Mouse (Mus musculus) c-Kit-positive CD71-positive TER-119-negative erythroid progenitor cells, embryonic 14.5 days (primary cell): ENCODE results near the gene Zzef1.

ENCODE experiments used
- DNase-seq: peaks from one replicate; pipeline ENCODE4 v3.0.0-alpha.2; 2013; ENCODE audit warnings: low read depth

Gene Zzef1

DNA sequence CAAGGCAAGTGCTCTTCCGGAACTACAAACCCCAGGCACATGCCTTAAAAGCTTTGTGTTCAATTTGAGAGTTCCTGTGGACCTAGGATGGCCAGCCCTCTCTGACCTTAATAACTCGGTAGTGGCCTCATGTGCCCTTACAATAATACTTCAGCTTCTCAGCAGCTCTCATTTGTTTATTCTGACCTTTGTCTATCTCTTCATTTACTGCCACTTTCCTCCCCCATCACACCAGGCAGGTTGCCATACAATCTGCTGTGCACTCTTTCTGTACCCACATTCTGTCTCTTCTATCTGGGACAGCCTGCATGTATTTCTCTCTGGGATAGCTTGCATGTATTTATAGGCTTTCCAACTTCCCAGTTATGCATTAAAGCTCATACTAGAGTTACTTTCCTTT, 10.5 kb downstream of the Zzef1 start:
- DNase-seq = no peak

- no peak for DNase-seq
Observed at GRCm38 (mm10) chr11:72807992-72808391, 12.0 kb downstream of the Zzef1 start.

DNA sequence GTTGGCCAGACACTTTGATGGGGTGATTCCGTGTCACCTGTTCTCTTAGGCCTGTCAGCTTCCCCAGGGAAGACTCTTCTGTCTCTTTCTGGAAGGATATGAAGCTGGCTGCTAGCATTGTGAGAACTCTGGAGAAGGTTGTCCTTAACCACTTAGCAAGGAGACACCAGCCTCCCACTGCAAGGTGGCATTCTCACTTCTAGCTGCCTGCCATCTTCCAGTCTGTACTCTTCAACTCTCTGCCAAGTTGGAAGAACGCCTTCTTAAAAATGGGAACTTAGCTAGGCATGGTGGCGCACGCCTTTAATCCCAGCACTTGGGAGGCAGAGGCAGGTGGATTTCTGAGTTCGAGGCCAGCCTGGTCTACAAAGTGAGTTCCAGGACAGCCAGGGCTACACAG, 17.7 kb downstream of the Zzef1 start:
- no peak for DNase-seq

DNA sequence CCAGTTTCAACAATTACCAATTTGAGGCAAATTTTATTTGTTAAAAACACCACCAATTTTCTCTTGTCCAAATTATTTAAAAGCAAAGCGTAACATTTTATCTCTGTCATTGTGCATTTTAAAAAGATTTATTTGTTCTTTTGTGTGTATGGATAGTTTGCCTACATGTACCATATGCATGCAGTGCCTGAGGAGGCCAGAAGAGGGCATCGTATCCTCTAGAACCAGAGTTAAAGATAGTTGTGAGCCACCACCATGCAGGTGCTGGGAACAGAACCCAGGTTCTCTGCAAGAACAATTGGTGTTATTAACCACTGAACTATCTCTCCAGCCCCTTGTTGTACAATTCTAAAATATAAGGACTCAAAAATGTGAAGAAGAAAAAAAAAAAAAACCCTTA, 18.2 kb downstream of the Zzef1 start:
- no peak for DNase-seq

DNA sequence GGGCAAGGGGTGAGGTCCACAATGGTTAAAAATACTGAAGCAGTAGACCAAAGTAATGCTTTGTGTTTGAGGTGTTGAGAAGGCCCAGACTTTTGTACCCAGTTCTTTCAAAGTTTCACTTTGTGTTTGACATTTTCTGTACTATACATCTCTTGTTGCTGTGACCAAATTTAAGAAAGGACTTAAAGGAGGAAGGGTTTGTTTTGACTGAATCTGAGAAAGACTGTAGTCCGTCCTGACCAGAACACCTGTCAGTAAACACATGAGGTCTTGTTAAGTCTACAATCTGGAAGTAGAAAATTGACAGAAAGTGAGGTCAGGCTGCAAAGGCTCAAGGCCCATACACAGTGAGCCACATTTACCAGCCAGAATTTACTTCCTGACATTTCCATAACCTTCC, 20.8 kb downstream of the Zzef1 start:
- DNase-seq = no peak

DNA sequence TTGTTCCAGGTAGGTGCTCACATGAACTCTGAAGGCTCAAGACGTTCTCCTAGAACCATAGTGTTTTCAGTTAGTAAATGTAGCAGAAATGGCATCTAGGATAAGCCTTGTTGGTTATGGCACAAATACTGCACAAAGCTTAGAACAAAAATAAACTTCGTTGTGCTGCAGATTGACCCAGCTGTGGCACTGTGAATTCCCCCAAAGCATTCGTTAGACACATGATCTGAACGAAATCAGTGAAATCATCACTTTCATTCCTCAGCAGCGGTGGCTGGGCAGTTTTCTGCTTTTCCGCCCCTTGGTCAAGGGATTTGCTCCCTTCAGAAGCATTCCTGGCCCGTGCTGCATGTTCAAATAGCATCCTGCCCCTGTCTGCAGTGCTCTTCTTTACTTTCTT, 22.0 kb downstream of the Zzef1 start:
- DNase-seq = no peak

GRCm38 (mm10) chr11:72821041-72821440, 25.0 kb downstream of the Zzef1 start:
- DNase-seq = no peak

DNA sequence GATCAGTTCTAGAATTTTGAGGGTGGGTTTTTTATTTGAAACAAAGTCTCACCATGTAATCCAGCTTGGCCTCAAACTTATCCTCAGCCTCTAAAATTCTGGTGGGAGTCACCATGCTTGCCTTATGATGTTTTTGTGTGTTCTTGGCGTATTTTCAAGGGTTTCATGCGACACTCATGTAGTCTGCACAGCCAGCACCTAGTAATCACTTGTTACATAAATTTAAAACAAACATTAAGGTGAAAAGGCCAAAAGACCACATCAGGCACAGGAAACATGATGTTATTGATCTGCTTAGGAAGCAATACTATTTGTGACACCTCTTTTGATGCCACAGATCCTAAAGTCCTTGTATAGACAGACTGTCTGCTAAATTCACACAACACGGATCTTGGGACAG, 33.8 kb downstream of the Zzef1 start:
- DNase-seq = no peak

- DNase-seq = no peak
Observed at GRCm38 (mm10) chr11:72842731-72843130, 46.7 kb downstream of the Zzef1 start.

DNA sequence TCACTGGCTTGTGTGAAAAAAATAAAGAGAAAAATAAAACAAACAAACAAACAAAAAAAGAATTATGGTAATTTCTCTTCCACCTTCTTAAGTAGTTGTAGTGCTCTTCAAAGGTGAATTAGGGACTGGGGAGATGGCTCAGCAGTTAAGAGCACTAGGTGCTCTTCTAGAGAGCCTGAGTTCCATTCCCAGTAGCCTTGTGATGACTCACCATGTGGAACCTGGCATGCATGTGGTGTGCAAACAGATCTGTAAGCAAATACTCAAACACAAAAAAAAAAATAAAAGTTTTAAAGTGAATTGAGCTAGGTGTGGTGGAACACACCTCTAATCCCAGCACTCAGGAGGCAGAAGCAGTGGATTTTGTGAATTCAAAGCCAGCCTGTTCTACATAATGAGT, 47.5 kb downstream of the Zzef1 start:
- DNase-seq = no peak

- DNase-seq = no peak
Observed at GRCm38 (mm10) chr11:72845526-72845925, 49.5 kb downstream of the Zzef1 start.

DNA sequence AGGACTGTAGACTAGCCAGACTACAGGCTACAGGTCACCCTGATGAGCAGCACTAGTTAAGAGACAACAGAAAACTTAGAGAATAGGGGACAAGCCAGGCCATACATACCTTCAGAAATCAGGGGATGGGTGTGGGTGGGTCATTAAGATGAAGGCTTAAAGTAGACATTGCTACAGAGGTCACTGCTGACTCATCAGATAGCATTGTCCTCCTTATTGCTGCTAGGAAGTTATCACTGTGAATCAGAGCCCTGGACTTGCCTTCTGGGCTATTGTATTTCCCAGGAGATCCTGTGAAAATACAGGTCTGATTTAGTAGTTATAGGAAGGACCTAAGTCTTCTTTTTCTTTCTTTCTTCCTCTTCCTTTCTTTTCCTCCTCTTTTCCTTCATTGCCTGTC, 50.7 kb downstream of the Zzef1 start:
- DNase-seq = no peak

- no peak for DNase-seq
Observed at GRCm38 (mm10) chr11:72847831-72848628, 52.0 kb downstream of the Zzef1 start.

- DNase-seq = no peak
Observed at GRCm38 (mm10) chr11:72850419-72851131, 54.5 kb downstream of the Zzef1 start.

GRCm38 (mm10) chr11:72851214-72851613, 55.2 kb downstream of the Zzef1 start:
- DNase-seq = no peak

- no peak for DNase-seq
Observed at GRCm38 (mm10) chr11:72852122-72852521, 56.1 kb downstream of the Zzef1 start.

DNA sequence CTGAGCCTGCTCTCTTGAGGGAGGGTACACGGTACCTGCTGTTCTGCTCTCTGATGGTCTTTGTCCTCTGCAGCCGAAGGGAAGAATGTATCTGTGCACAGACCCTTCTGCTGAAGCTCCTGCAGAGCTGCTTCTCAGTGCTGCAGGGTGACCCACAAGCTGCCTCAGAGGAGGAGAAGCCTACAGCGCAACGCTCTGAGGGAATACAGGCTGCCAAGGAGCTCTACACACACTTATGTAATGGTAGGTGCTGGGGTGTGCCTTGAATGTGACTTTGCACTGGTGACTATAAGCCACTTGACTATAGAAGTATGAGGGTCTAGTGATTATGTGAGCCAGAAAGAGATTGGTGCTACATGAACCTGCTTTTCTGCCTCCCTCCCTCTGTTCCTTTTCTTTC, 57.1 kb downstream of the Zzef1 start:
- DNase-seq = no peak

GRCm38 (mm10) chr11:72854251-72854650, 58.2 kb downstream of the Zzef1 start:
- DNase-seq = no peak

GRCm38 (mm10) chr11:72856764-72857163, 60.7 kb downstream of the Zzef1 start:
- DNase-seq = no peak

DNA sequence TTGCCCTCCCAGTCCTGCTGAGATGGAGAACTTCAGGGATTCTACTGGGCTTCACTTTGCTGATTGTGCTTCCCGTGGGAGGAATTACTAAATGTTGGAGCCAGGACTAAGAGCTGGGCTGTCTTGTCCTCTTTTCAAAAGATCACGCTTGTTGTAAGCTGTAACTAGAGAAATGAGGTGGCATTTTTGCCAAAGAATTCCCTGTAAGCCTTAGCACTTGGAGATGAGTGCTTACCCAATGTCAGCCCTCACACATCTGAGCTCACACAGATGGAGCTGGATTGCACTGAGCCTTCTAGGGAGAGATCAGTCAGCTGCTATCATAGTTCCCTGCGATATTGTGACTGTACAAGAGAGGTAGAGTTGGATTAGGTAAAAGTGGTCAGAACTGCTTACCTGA, 65.2 kb downstream of the Zzef1 start:
- no peak for DNase-seq

DNA sequence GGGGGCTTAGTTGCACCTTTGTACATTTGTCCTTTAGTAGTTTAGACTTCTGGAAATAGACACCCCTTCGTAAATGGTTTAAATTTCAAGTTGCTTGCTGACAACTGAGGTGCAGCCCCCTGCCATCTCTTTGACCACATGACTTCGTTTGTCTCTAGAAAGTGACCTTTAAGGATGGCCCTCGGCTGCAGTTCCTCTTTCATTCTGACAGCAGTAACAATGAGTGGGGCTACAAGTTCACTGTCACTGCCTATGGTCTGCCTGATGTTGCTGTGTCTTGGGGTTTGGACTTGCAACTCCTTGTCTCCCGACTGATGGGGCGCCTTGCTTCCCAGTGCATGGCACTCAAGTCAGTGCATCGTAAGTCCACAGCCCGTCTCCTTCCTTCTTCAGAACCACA, 70.4 kb downstream of the Zzef1 start:
- DNase-seq = no peak

GRCm38 (mm10) chr11:72872061-72872460, 76.0 kb downstream of the Zzef1 start:
- no peak for DNase-seq

- DNase-seq = no peak
Observed at GRCm38 (mm10) chr11:72892623-72893022, 96.6 kb downstream of the Zzef1 start.

DNA sequence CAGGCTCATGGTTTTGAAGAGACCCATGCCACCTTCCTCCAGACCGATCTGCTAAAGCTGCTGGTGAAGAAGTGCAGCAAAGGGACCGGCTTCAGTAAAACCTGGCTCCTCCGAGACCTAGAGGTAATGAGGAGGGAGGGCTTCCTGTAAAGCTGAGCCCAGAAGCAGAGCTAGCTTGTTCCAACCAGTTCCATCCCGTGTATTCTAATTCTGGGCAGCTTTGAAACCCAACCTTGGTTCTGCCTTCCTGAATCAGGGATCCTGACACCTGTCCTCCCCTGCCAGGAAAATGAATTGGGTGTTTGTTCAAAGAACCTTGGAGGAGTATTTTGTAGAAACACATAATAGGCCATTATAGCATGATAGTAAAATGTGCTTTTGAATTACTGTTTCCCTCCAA, 112.4 kb downstream of the Zzef1 start:
- no peak for DNase-seq
